Mouse (Mus musculus): ENCODE measurements around the gene Fth1. TPM values are rescaled to one million over a fixed set of nuclear protein-coding genes. Genes with fewer than 3 reads are reported as not detected.

The Fth1 gene
- polyA plus RNA-seq, 1 experiment from 2014 or later, result 1,524 TPM

DNA sequence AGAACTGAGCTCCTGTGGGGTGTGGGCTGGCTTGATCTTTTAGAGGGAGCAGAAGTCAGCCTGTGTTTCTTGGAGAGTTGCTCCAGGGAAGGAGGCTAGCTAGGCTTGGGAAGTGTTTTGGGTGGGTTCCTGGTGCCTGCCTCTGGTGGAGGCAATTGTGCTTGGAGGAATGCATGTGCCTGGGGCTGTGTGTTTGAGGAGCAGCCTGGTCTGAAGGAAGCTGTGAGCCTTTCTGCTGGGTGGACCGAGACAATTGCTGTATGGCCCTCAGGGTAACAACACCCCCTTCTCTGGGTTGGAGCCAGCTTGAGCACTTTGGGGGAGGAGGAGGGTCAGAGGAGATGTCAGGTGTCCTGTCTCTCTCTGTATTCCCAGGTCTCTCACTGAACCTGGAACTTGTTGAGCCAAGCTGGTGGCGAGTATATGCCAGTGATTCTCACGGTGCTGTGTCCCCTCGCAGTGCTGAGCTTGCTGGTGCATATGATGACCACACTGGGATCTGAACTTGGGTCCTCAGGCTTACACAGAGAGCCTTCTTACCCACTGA is 38.9 kb downstream of the Fth1 start:
- Histone ChIP-seq H3K9me3 (ENCODE audit: control insufficient read depth, low read depth, low read length) (no peaks in the 10 kb centered on the region), H3K27ac (ENCODE audit: low read length) (no peak overlapping the region), H3K36me3 (ENCODE audit: control insufficient read depth, insufficient read depth, low read length) (no peaks in the 10 kb centered on the region), H3K9ac (replicated peaks; ENCODE audit: low read depth, low read length) (peak overlapping the region; percentile 61; the same call in 1 of the 2 replicates), H3K4me2 (replicated peaks; ENCODE audit: low read depth, low read length) (peak overlapping the region; percentile 95), H3K4me3 (ENCODE audit: low read depth, low read length) (peak overlapping the region; percentile 55), H3K27me3 (ENCODE audit: control insufficient read depth, insufficient read depth, low read length) (no peaks in the 10 kb centered on the region), H3K4me1 (ENCODE audit: control insufficient read depth, insufficient read depth, low read length) (peaks cover 27% of the 10 kb centered on the region)
- no peak for ATAC-seq (ENCODE audit: insufficient number of reproducible peaks, insufficient read depth, low FRiP score, low read depth)
- WGBS, result 71% methylated on average over 4 of the region's 4 CpGs

DNA sequence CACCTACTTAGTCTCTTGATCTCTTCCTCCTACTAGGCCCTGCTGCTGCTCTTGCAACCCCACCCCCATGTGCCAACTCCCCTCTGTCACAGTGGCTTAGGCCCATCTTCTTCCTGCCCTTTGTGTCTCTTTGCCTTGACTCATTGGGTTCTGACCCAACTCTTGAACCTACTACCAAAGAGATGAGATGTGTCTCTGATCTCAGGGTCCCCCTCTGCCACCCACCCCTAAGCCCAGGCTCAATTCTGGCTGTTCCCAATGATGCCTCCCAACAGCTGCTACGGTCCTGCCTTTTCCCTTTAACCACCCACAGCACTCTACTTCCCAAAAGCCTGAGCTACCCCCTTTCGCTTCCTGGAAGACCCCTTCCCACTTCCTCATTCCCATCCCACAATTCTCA is 41.6 kb downstream of the Fth1 start:
- Histone ChIP-seq H3K27ac (ENCODE audit: low read length) (no peak overlapping the region), H3K4me1 (ENCODE audit: control insufficient read depth, insufficient read depth, low read length) (peaks cover 35% of the 10 kb centered on the region), H3K4me2 (replicated peaks; ENCODE audit: low read depth, low read length) (no peak overlapping the region), H3K9me3 (ENCODE audit: control insufficient read depth, low read depth, low read length) (no peaks in the 10 kb centered on the region), H3K4me3 (ENCODE audit: low read depth, low read length) (no peak overlapping the region), H3K27me3 (ENCODE audit: control insufficient read depth, insufficient read depth, low read length) (no peaks in the 10 kb centered on the region), H3K36me3 (ENCODE audit: control insufficient read depth, insufficient read depth, low read length) (no peaks in the 10 kb centered on the region), H3K9ac (replicated peaks; ENCODE audit: low read depth, low read length) (no peak overlapping the region)
- ATAC-seq (ENCODE audit: insufficient number of reproducible peaks, insufficient read depth, low FRiP score, low read depth), result no peak
- 82% methylated on average over 2 of the region's 2 CpGs for WGBS

- H3K9ac ChIP-seq (replicated peaks; ENCODE audit: low read depth, low read length), result 0 out of 2 replicates have a peak overlapping the region, but pooled peaks have one; percentile 7
Measured at GRCm38 (mm10) chr19:10022414-10023303, 42.3 kb downstream of the Fth1 start.

GRCm38 (mm10) chr19:10023304-10023758 is 42.9 kb downstream of the Fth1 start:
- no peak overlapping the region for H3K4me3 ChIP-seq (ENCODE audit: low read depth, low read length)
- no peaks in the 10 kb centered on the region for H3K9me3 ChIP-seq (ENCODE audit: control insufficient read depth, low read depth, low read length)
- no peak overlapping the region for H3K4me2 ChIP-seq (replicated peaks; ENCODE audit: low read depth, low read length)
- peaks cover 29% of the 10 kb centered on the region; the same call in 1 of the 2 replicates for H3K4me1 ChIP-seq (ENCODE audit: control insufficient read depth, insufficient read depth, low read length)
- H3K9ac ChIP-seq (replicated peaks; ENCODE audit: low read depth, low read length), result no peak overlapping the region
- H3K36me3 ChIP-seq (ENCODE audit: control insufficient read depth, insufficient read depth, low read length), result no peaks in the 10 kb centered on the region
- no peaks in the 10 kb centered on the region for H3K27me3 ChIP-seq (ENCODE audit: control insufficient read depth, insufficient read depth, low read length)
- no peak for ATAC-seq (ENCODE audit: insufficient number of reproducible peaks, insufficient read depth, low FRiP score, low read depth)
- WGBS, result 61% methylated on average over 9 of the region's 9 CpGs
- H3K27ac ChIP-seq (ENCODE audit: low read length), result peak overlapping the region; percentile 49; the same call in 1 of the 2 replicates

More at GRCm38 (mm10) chr19:10022414-10023303, 42.3 kb downstream of the Fth1 start:
- Histone ChIP-seq H3K27ac (ENCODE audit: low read length) (peak overlapping the region; percentile 49; the same call in 1 of the 2 replicates), H3K36me3 (ENCODE audit: control insufficient read depth, insufficient read depth, low read length) (no peaks in the 10 kb centered on the region), H3K4me1 (ENCODE audit: control insufficient read depth, insufficient read depth, low read length) (peaks cover 33% of the 10 kb centered on the region), H3K27me3 (ENCODE audit: control insufficient read depth, insufficient read depth, low read length) (no peaks in the 10 kb centered on the region), H3K9me3 (ENCODE audit: control insufficient read depth, low read depth, low read length) (no peaks in the 10 kb centered on the region), H3K4me3 (ENCODE audit: low read depth, low read length) (no peak overlapping the region), H3K4me2 (replicated peaks; ENCODE audit: low read depth, low read length) (no peak overlapping the region)
- no peak for ATAC-seq (ENCODE audit: insufficient number of reproducible peaks, insufficient read depth, low FRiP score, low read depth)
- 72% methylated on average over 5 of the region's 5 CpGs for WGBS

GRCm38 (mm10) chr19:10025169-10025875 is 44.9 kb downstream of the Fth1 start:
- H3K27ac ChIP-seq (ENCODE audit: low read length), result peak overlapping the region; percentile 24; the same call in 1 of the 2 replicates
- 0 out of 2 replicates have a peak, but pooled peaks have one; percentile 40 for ATAC-seq (ENCODE audit: insufficient number of reproducible peaks, insufficient read depth, low FRiP score, low read depth)
- no peaks in the 10 kb centered on the region for H3K9me3 ChIP-seq (ENCODE audit: control insufficient read depth, low read depth, low read length)
- H3K36me3 ChIP-seq (ENCODE audit: control insufficient read depth, insufficient read depth, low read length), result no peaks in the 10 kb centered on the region
- WGBS, result 18% methylated on average over 8 of the region's 8 CpGs
- H3K27me3 ChIP-seq (ENCODE audit: control insufficient read depth, insufficient read depth, low read length), result no peaks in the 10 kb centered on the region
- no peak overlapping the region for H3K4me3 ChIP-seq (ENCODE audit: low read depth, low read length)
- H3K4me2 ChIP-seq (replicated peaks; ENCODE audit: low read depth, low read length), result no peak overlapping the region
- peaks cover 19% of the 10 kb centered on the region; the same call in 1 of the 2 replicates for H3K4me1 ChIP-seq (ENCODE audit: control insufficient read depth, insufficient read depth, low read length)
- H3K9ac ChIP-seq (replicated peaks; ENCODE audit: low read depth, low read length), result no peak overlapping the region

DNA sequence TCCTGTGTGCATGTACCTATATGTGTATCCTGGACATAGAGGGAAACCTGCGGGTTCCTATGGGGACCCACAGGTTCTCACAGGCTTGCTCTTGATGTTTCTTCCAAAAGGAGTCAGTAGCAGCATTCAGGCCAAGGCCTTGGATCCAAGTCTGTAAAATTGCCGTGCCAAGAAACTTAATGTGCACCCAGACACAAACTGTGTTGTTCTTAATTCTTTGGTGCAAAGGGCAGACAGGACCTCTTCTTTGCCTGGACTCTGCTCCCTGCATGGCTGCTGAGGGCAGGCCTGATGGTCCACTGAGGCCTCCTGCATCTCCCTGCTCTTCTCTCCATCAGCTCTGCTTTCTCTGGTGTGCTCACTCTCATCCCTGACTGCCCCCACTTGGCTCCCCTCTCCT is 49.3 kb downstream of the Fth1 start:
- Histone ChIP-seq H3K4me3 (ENCODE audit: low read depth, low read length) (no peak overlapping the region), H3K4me2 (replicated peaks; ENCODE audit: low read depth, low read length) (no peak overlapping the region), H3K27ac (ENCODE audit: low read length) (no peak overlapping the region), H3K27me3 (ENCODE audit: control insufficient read depth, insufficient read depth, low read length) (no peaks in the 10 kb centered on the region), H3K9ac (replicated peaks; ENCODE audit: low read depth, low read length) (no peak overlapping the region), H3K36me3 (ENCODE audit: control insufficient read depth, insufficient read depth, low read length) (no peaks in the 10 kb centered on the region), H3K4me1 (ENCODE audit: control insufficient read depth, insufficient read depth, low read length) (peaks cover 8% of the 10 kb centered on the region; the same call in 1 of the 2 replicates), H3K9me3 (ENCODE audit: control insufficient read depth, low read depth, low read length) (no peaks in the 10 kb centered on the region)
- WGBS, result 88% methylated on average over 2 of the region's 2 CpGs
- ATAC-seq (ENCODE audit: insufficient number of reproducible peaks, insufficient read depth, low FRiP score, low read depth), result no peak

DNA sequence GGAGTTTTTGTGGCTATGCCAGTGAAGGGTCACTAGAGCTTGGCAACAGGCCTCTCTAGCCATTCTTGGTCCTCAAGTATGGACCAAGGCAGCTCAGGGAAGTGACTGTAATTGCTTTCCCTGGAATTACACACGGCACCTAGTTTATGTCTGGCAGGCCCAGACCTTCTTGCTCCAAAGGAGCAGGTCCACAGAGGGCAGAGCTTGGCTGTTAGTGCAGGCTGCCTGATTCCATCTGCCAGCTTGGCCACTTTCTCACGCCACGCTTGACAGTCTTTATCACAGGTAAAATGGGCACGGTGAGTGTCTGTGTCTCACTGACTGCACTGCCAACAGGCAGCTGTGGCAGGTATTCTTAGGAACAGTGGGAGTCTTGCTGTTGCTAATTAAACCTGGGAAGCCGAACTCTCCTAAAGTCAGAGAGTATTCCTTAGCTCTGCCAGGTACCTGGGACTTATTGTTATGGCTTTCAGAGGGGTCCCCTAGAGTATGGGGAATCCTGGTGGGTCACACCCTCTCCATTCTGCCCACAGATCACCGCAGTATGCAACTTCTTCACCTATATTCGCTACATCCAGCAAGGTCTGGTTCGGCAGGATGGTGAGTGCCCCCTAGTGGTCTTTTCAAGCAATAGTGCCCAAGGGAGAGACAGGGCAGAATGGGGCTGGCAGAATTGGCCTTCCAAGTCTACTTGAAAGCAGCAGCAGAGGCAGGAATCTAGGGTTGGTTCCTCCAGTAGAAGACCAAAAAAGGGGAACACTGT is 53.0 kb downstream of the Fth1 start:
- ATAC-seq (ENCODE audit: insufficient number of reproducible peaks, insufficient read depth, low FRiP score, low read depth), result peak; percentile 51; the same call in 1 of the 2 replicates
- Histone ChIP-seq H3K36me3 (ENCODE audit: control insufficient read depth, insufficient read depth, low read length) (no peaks in the 10 kb centered on the region), H3K9me3 (ENCODE audit: control insufficient read depth, low read depth, low read length) (no peaks in the 10 kb centered on the region), H3K9ac (replicated peaks; ENCODE audit: low read depth, low read length) (no peak overlapping the region), H3K4me3 (ENCODE audit: low read depth, low read length) (no peak overlapping the region), H3K27me3 (ENCODE audit: control insufficient read depth, insufficient read depth, low read length) (no peaks in the 10 kb centered on the region), H3K4me2 (replicated peaks; ENCODE audit: low read depth, low read length) (no peak overlapping the region), H3K4me1 (ENCODE audit: control insufficient read depth, insufficient read depth, low read length) (0 out of 2 replicates have a peak, but pooled peaks cover under 1% of the 10 kb centered on the region), H3K27ac (ENCODE audit: low read length) (no peak overlapping the region)
- WGBS, result 44% methylated on average over 8 of the region's 8 CpGs
